Mouse (Mus musculus): ENCODE measurements around the gene Mapkap1. TPM values are rescaled to one million over a fixed set of nuclear protein-coding genes. Genes with fewer than 3 reads are reported as not detected.

The Mapkap1 gene
- polyA plus RNA-seq, 1 experiment from 2014 or later: 97.8 TPM

DNA sequence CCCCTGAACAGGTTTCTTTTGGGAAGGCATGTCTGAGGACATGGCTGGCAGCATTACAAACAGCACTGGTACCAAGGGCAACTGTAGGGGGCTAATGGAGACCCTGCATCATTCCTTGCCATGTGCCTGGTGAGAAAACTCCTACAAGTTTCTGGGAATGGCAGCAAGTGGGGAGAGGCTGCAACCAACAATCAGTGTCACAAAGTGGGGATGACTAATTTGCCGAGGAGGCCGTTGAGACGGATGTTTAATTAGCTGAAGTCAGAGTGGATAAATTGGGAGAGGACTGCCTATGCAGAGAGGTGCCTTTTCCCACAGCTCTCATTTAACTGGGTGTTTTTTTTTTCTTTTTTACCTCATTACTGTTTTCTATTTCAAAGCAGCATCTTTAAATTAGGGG is 137.4 kb downstream of the Mapkap1 start:
- Histone ChIP-seq H3K4me1 (peaks cover 17% of the 10 kb centered on the region; the same call in 1 of the 2 replicates), H3K4me2 (no peak overlapping the region), H3K27me3 (replicated peaks) (no peaks in the 10 kb centered on the region), H3K4me3 (no peak overlapping the region), H3K9me3 (no peaks in the 10 kb centered on the region), H3K27ac (no peak overlapping the region), H3K9ac (no peak overlapping the region), H3K36me3 (replicated peaks) (no peaks in the 10 kb centered on the region)
- 57% methylated on average over 3 of the region's 3 CpGs for WGBS
- ATAC-seq (replicated peaks): no peak

DNA sequence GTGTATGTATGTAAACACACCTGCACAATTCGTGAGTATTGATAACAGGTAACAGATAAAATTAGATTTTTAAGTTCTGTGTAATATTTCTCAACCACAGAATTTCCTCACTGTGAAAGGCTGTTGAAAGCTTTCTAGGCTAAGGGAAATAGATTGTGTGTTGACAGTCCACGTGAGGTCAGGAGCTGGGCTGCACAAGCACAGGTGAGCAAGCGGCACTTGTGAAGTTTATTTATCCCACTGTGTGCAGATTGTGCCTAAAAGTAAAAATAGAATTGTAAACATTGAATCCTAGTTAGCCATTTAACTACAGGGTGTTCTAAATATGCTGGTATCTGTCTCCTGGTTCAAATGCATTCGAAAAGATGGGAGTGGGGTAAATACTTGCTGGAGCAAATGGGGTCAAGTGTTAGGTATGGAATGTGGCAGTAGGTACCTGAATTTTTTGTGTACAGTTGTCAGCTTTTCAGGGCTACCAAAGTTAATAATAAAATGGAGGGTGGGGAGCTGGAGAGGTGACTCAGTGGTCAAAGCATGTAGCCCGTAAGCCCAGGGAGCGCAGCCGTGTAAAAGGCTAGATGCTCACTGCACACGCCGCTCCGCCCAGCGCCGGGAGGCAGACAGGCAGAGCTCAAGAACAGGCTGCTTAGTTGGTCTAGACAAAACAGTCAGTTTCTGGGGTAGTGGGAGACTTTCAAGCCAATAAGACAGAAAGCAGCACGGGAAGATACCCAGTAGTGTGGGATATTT is 138.2 kb downstream of the Mapkap1 start:
- H3K9ac ChIP-seq: no peak overlapping the region

DNA sequence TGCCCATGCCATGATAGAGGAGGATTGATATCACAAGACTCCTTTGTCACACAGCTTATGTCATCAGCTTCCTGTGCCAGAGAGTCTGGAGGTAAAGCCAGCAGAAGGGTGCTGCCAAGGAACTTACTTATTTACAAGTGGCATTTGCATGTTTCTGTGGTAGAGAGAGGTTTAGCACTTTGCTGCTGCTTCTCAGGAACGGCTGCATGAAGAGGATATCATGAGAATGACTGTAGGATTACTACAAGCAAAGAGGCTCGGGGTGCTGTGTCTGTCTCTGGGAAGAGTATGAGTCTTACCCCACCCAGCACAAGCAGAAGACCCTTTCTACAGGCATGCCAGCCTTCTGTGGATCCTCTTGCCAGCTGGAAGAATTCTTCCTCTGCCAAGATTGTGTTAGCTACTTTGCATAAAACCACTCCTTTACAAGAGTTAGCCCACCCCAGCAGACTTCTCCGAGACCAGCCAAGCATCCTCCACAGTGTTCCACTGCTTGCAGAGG is 139.7 kb downstream of the Mapkap1 start:
- no peak for ATAC-seq (replicated peaks)
- no peak overlapping the region for H3K9ac ChIP-seq
- 76% methylated on average over 3 of the region's 3 CpGs for WGBS
- no peaks in the 10 kb centered on the region for H3K27me3 ChIP-seq (replicated peaks)
- no peak overlapping the region for H3K4me2 ChIP-seq
- no peaks in the 10 kb centered on the region for H3K9me3 ChIP-seq
- H3K27ac ChIP-seq: no peak overlapping the region
- peaks cover 17% of the 10 kb centered on the region; the same call in 1 of the 2 replicates for H3K4me1 ChIP-seq
- no peaks in the 10 kb centered on the region for H3K36me3 ChIP-seq (replicated peaks)
- H3K4me3 ChIP-seq: no peak overlapping the region

More for the DNA sequence above, 138.2 kb downstream of the Mapkap1 start:
- 93% methylated on average over 13 of the region's 13 CpGs for WGBS
- Histone ChIP-seq H3K4me2 (no peak overlapping the region), H3K27me3 (replicated peaks) (no peaks in the 10 kb centered on the region), H3K36me3 (replicated peaks) (no peaks in the 10 kb centered on the region), H3K4me3 (no peak overlapping the region), H3K4me1 (peaks cover 21% of the 10 kb centered on the region; the same call in 1 of the 2 replicates), H3K27ac (no peak overlapping the region), H3K9me3 (no peaks in the 10 kb centered on the region)
- ATAC-seq (replicated peaks): no peak

DNA sequence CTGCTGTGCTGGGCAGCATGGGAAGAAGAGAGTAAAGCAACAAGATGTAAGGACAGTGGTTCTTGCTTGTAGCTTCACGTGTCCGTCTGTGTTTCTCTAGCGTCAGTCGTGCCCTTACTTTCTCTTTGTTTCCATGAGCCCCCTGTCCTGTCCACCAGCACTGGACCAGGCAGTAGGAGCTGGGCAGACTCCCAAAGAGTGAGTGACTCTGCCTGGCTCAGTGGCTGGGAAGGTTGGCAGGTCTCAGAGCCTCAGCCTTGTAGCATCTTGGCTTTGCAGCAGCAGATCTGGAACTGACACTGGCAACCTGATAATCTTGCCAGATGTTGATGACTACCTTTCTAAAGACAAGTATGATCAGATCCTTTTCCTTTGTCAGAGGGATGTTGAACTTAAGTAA is 140.9 kb downstream of the Mapkap1 start:
- Histone ChIP-seq H3K4me2 (no peak overlapping the region), H3K36me3 (replicated peaks) (no peaks in the 10 kb centered on the region), H3K4me1 (peaks cover 17% of the 10 kb centered on the region; the same call in 1 of the 2 replicates), H3K9ac (no peak overlapping the region), H3K9me3 (no peaks in the 10 kb centered on the region), H3K27ac (no peak overlapping the region), H3K4me3 (no peak overlapping the region), H3K27me3 (replicated peaks) (no peaks in the 10 kb centered on the region)
- no peak for ATAC-seq (replicated peaks)
- WGBS: 90% methylated on average over 4 of the region's 4 CpGs

DNA sequence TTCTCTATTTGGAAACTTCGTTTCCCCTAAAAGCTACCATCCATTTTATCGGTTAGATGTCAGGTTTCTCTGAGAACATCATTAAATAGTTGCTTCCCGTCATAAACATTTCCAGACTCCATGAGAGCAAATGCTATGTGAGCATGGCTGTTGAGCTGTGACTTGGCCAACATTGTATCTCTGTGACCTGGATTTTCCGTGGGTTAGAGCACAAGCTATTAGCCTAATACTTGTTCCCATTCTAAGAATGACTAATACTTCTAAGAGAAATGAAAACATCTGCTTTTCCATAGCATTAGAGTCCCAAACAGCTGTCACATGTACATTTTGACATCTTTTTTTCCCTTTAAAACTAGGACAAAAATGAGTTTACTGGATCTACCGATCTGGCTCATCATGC is 142.4 kb downstream of the Mapkap1 start:
- Histone ChIP-seq H3K4me2 (no peak overlapping the region), H3K4me3 (no peak overlapping the region), H3K9me3 (no peaks in the 10 kb centered on the region), H3K9ac (no peak overlapping the region), H3K27ac (no peak overlapping the region), H3K27me3 (replicated peaks) (no peaks in the 10 kb centered on the region), H3K36me3 (replicated peaks) (no peaks in the 10 kb centered on the region), H3K4me1 (peaks cover 8% of the 10 kb centered on the region; the same call in 1 of the 2 replicates)
- 85% methylated on average over 5 of the region's 5 CpGs for WGBS
- no peak for ATAC-seq (replicated peaks)

DNA sequence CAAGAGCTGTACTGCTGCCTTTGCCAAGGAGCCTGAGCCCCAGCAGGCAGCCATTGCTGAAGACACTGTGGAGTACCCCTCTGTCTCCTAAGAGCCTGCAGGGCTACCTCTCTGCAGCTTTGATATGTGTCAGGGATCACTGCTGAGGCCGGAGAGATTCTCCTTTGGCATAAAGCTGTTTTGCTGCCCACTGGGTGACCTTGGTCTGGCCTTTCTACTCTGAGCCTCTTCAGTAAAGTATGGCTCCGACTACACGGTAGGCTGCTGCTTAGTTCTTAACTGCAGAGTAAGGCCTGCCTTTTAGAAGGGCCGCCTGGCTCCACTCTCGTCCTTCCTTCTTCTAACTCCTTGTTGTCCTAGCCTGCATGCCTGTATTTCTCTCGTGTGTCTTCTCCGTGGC is 142.9 kb downstream of the Mapkap1 start:
- no peaks in the 10 kb centered on the region for H3K36me3 ChIP-seq (replicated peaks)
- H3K4me1 ChIP-seq: peaks cover 6% of the 10 kb centered on the region; the same call in 1 of the 2 replicates
- no peak overlapping the region for H3K4me3 ChIP-seq
- no peak for ATAC-seq (replicated peaks)
- WGBS: 50% methylated on average over 7 of the region's 7 CpGs
- H3K9ac ChIP-seq: no peak overlapping the region
- H3K27me3 ChIP-seq (replicated peaks): no peaks in the 10 kb centered on the region
- no peak overlapping the region for H3K27ac ChIP-seq
- no peak overlapping the region for H3K4me2 ChIP-seq
- H3K9me3 ChIP-seq: no peaks in the 10 kb centered on the region

DNA sequence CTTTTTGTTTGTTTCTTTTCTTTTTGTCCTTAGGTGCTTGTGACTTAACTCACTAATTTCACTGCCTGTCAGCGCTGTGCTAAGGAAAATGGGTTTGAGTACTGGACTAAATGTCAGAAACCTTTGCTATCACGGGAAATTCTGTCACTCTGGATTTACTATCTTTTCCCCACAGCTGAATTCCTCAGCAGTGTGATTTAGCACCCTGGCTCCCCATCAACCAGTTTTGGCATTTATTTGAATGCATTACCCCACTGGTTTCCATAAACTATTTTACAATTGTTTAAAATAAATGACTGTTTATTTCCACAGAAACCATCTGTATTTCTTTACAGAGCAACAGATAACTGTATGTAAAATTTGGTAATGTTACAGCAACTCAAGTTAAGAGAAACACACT is 146.2 kb downstream of the Mapkap1 start:
- Histone ChIP-seq H3K4me2 (no peak overlapping the region), H3K4me3 (no peak overlapping the region), H3K27ac (no peak overlapping the region), H3K9ac (no peak overlapping the region), H3K9me3 (no peaks in the 10 kb centered on the region), H3K27me3 (replicated peaks) (no peaks in the 10 kb centered on the region), H3K36me3 (replicated peaks) (no peaks in the 10 kb centered on the region), H3K4me1 (peaks cover 4% of the 10 kb centered on the region; the same call in 1 of the 2 replicates)
- ATAC-seq (replicated peaks): no peak
- WGBS: 75% methylated on average over 2 of the region's 2 CpGs

DNA sequence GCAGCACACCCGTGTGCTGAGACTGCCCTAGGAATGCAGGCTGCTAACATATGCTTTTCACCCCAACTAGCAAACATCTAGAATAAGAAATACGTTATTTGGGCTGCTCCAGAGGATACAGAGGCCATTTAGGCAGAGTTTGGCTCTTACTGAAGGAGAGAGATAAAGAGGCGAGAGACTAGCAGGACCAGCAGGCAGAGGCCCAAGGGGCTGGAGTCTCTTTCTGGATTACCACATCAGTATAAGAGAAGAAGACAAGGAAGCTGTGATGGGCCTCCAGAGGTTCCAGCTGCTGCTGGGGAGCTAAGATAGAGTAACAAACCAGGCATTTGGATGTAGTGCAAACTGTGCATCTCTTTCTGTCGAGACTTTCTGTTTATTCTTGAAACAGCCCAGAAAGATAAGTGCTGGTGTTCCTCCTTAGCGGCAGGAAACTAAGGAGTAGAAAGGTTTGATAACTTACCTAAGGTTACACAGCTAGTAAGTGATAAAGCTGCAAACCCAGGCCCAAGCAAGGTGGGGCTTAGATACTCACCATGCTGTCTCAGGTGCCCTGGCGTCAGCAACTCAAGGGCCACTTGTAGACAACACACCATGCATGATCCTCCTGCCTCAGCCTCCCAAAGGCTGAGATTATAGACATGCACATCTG is 147.1 kb downstream of the Mapkap1 start:
- no peak overlapping the region for H3K9ac ChIP-seq
- no peak overlapping the region for H3K4me2 ChIP-seq
- no peak for ATAC-seq (replicated peaks)
- no peaks in the 10 kb centered on the region for H3K9me3 ChIP-seq
- H3K27ac ChIP-seq: no peak overlapping the region
- no peaks in the 10 kb centered on the region for H3K27me3 ChIP-seq (replicated peaks)
- no peaks in the 10 kb centered on the region for H3K36me3 ChIP-seq (replicated peaks)
- H3K4me1 ChIP-seq: peaks cover 4% of the 10 kb centered on the region; the same call in 1 of the 2 replicates
- no peak overlapping the region for H3K4me3 ChIP-seq
- 89% methylated on average over 6 of the region's 6 CpGs for WGBS

DNA sequence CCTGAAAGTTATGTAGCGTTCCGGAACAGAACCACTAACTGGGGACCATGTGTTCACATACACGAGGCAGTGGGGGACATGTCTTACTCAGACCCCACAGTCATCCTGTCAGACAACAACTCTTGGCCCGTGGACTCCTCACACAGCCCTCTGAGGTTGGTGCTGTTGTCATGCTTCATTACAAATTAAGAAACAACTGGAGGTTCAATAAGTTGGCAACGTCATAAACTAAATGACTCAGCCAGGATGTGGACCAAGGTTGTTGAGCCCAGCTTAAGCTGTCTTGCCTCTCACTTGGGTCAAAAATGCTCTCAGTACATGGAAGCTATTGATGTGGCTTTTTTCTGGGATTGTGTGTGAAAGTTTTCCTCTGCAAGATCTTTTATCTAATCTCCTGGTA is 153.6 kb downstream of the Mapkap1 start:
- Histone ChIP-seq H3K4me1 (no peaks in the 10 kb centered on the region), H3K27ac (no peak overlapping the region), H3K9ac (no peak overlapping the region), H3K4me2 (no peak overlapping the region), H3K36me3 (replicated peaks) (no peaks in the 10 kb centered on the region), H3K27me3 (replicated peaks) (no peaks in the 10 kb centered on the region), H3K4me3 (no peak overlapping the region), H3K9me3 (no peaks in the 10 kb centered on the region)
- ATAC-seq (replicated peaks): no peak
- 88% methylated on average over 5 of the region's 5 CpGs for WGBS

DNA sequence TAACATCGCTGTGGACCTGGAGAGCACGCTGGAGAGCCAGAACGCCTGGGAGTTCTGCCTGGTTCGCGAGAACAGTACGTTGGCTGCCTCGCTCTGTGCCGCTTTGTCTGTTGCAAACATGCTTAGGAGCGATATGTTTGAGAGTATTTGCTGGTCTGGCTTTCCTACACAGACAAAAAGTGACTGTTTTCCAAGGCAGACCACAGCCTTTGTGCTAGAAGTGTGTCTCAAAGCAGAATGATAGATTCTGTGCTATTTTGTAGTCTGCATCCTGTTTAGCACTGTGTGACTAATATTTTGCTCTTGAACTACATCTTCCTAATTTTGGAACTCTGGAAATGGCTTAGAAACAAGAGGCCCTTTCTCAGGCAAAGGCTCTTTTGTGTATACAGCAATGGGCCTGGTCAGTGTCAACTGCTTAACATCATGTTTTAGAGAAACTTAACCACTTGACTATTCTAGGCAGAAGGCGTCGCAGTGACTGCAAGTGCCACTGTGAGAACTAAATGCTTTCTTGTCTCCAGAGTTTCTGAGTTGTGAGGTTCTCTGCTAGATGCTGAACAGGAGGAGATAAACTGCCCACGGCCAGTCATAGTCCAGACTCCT is 156.6 kb downstream of the Mapkap1 start:
- no peak for ATAC-seq (replicated peaks)
- H3K27ac ChIP-seq: 0 out of 2 replicates have a peak overlapping the region, but pooled peaks have one; percentile 6
- WGBS: 63% methylated on average over 12 of the region's 12 CpGs

DNA sequence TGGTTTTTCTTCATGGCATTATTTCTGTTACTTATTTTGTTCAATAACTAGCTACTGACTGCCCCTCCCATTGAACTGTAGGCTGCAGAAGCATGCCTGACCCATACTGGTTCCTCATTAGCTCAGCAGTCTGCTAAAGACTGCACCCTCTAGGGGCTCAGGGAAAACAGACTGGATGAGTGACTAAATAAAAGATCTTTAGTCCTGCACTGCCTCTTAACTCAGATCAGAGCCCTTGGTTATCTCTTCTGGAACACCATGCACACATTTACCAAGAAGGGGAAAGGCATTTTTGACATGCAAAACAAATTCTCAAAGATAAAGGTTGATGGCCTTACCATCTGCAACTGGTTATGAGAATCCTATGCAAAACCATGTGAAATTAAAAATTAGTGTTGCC is 157.3 kb downstream of the Mapkap1 start:
- Histone ChIP-seq H3K27ac (no peak overlapping the region), H3K36me3 (replicated peaks) (no peaks in the 10 kb centered on the region), H3K9me3 (no peaks in the 10 kb centered on the region), H3K4me2 (no peak overlapping the region), H3K27me3 (replicated peaks) (0 out of 2 replicates have a peak, but pooled peaks cover 3% of the 10 kb centered on the region), H3K4me1 (no peaks in the 10 kb centered on the region), H3K4me3 (no peak overlapping the region), H3K9ac (no peak overlapping the region)
- no peak for ATAC-seq (replicated peaks)

More for the DNA sequence above, 156.6 kb downstream of the Mapkap1 start:
- Histone ChIP-seq H3K9ac (no peak overlapping the region), H3K4me2 (no peak overlapping the region), H3K36me3 (replicated peaks) (no peaks in the 10 kb centered on the region), H3K27me3 (replicated peaks) (0 out of 2 replicates have a peak, but pooled peaks cover 3% of the 10 kb centered on the region), H3K4me3 (no peak overlapping the region), H3K4me1 (no peaks in the 10 kb centered on the region), H3K9me3 (no peaks in the 10 kb centered on the region)

DNA sequence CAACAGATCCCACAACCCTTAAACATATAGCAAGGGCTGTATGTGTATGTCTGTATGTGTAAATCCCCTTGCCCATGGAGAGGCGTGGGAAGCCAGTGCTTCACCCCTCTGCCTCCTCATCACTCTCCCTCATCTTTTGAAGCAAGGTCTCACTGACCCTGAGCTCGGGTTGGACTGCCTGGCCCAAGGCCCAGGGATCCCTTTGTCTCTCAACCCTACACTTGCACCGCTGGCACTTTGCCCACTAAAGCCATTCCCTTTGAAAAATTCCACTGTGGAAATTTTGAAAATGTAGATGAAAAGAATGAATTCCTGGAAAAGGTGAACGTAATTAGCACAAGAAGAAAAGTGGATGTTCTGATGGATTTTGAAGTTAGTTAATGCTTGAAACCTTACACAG is 159.6 kb downstream of the Mapkap1 start:
- 77% methylated on average over 4 of the region's 4 CpGs for WGBS
- no peak overlapping the region for H3K27ac ChIP-seq
- peaks cover 18% of the 10 kb centered on the region for H3K4me1 ChIP-seq
- H3K27me3 ChIP-seq (replicated peaks): 0 out of 2 replicates have a peak, but pooled peaks cover 3% of the 10 kb centered on the region
- H3K9me3 ChIP-seq: no peaks in the 10 kb centered on the region
- no peak overlapping the region for H3K4me2 ChIP-seq
- no peak overlapping the region for H3K9ac ChIP-seq
- no peak for ATAC-seq (replicated peaks)
- no peak overlapping the region for H3K4me3 ChIP-seq
- H3K36me3 ChIP-seq (replicated peaks): no peaks in the 10 kb centered on the region

All from midbrain, embryonic 15.5 days (tissue).